Mouse (Mus musculus): Measurements from ENCODE around the gene Stard13.

DNA sequence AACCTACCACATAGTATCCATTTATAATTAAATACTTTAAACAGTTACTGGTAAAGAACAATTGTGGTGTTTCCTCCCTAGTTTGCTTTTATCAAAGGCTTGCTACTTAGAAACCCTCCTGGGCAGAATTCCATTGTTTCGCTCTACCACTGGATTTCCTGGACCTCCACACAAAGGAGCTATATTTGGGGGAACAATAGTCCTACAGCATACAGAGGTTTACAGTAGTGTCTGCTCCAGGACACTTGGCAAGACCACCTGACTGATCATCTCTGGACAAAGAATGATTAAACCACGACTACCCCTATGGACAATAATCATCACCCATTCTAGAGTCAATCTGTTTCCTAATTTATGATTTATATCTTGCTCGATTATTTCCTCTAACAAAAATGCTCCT lies 34.4 kb downstream of the Stard13 start:
- no peak for TF ChIP-seq CTCF (IDR thresholded peaks at IDR 0.05; ENCODE audit: extremely low read depth, insufficient read depth, insufficient read length, insufficient replicate concordance)
- TF ChIP-seq POLR2A (IDR thresholded peaks at IDR 0.05; ENCODE audit: low read depth, low read length) = no peak
